Mouse (Mus musculus) CH12.LX (cell line): ENCODE data around the gene Wars. TPM values are rescaled to one million over a fixed set of nuclear protein-coding genes. Genes with fewer than 3 reads are reported as not detected.

Experiments used
- DNase-seq: peaks from one replicate; pipeline ENCODE4 v3.0.0-alpha.2; 2013; ENCODE audit errors: extremely low read depth
- H3K27ac ChIP-seq: 2 replicates; pipeline ENCODE4 v1.5.1; 2012; ENCODE audit warnings: low read depth, mild to moderate bottlenecking, control low read depth, moderate library complexity; ENCODE audit not compliant: insufficient read depth
- H3K27me3 ChIP-seq: replicated peaks from 2 replicates; pipeline ENCODE3; 2012; ENCODE audit warnings: inconsistent platforms
- H3K36me3 ChIP-seq, 2 experiments: replicated peaks in 1 of 2; 2 replicates each; pipeline versions ENCODE3 to v1.6.1; 2012; ENCODE audit warnings: inconsistent platforms in 1 of 2, low read length in 1 of 2, mild to moderate bottlenecking in 1 of 2, mixed read lengths in 1 of 2, moderate library complexity in 1 of 2; ENCODE audit not compliant: control insufficient read depth in 1 of 2, insufficient read depth in 1 of 2
- H3K4me1 ChIP-seq, 2 experiments: 2 replicates each; pipeline ENCODE4 v1.6.1; 2012; ENCODE audit warnings: inconsistent platforms in 1 of 2, moderate library complexity in 1 of 2; ENCODE audit not compliant: insufficient read depth in 2 of 2, control insufficient read depth in 1 of 2
- H3K4me2 ChIP-seq: 2 replicates; pipeline ENCODE4 v1.6.1; 2012; ENCODE audit warnings: low read depth, mild to moderate bottlenecking, control low read depth; ENCODE audit not compliant: poor library complexity, insufficient read depth, severe bottlenecking
- H3K4me3 ChIP-seq, 3 experiments: fragments of 150-350 bp in 1 of 3; sonication (generic) in 1 of 3; replicated peaks in 1 of 3; 2 replicates each; pipeline versions ENCODE3 to v1.5.1; 2011 to 2012; ENCODE audit warnings: low read depth in 2 of 3, low read length in 2 of 3, mild to moderate bottlenecking in 2 of 3, moderate library complexity in 2 of 3, control low read depth in 1 of 3, improper control_type of control experiment in 1 of 3, inconsistent platforms in 1 of 3, mixed read lengths in 1 of 3; ENCODE audit not compliant: poor library complexity in 1 of 3
- H3K79me2 ChIP-seq: replicated peaks from 2 replicates; pipeline ENCODE4 v1.6.1; 2012; ENCODE audit warnings: mild to moderate bottlenecking, moderate library complexity; ENCODE audit not compliant: control insufficient read depth, poor library complexity, insufficient read depth, severe bottlenecking; ENCODE audit errors: extremely low read depth
- H3K9ac ChIP-seq: 2 replicates; pipeline ENCODE4 v1.6.1; 2012; ENCODE audit warnings: low read depth, mild to moderate bottlenecking, control low read depth, moderate library complexity; ENCODE audit not compliant: insufficient read depth
- H3K9me3 ChIP-seq: replicated peaks from 2 replicates; pipeline ENCODE3; 2012; ENCODE audit warnings: low read length, inconsistent platforms, mixed read lengths
- CHD1 ChIP-seq: IDR thresholded peaks from 2 replicates; pipeline ENCODE4 v1.6.1; 2012; ENCODE audit warnings: low read depth, low read length, improper control_type of control experiment, inconsistent platforms
- ETS1 ChIP-seq: conservative IDR thresholded peaks from 2 replicates; pipeline ENCODE4 v1.6.1; 2012; ENCODE audit warnings: low read depth, mild to moderate bottlenecking, inconsistent platforms, low read length, improper control_type of control experiment, moderate library complexity
- KAT2A ChIP-seq: IDR thresholded peaks from 2 replicates; pipeline ENCODE4 v1.6.1; 2012; ENCODE audit warnings: low read length, improper control_type of control experiment, inconsistent platforms; ENCODE audit not compliant: insufficient replicate concordance
- MEF2A ChIP-seq: IDR thresholded peaks from 2 replicates; pipeline ENCODE4 v1.6.1; 2014; ENCODE audit warnings: low read depth, mild to moderate bottlenecking, inconsistent platforms, low read length, improper control_type of control experiment, borderline replicate concordance
- POLR2AphosphoS2 ChIP-seq: IDR thresholded peaks from 2 replicates; pipeline ENCODE4 v1.6.1; 2011; ENCODE audit warnings: low read depth, low read length, improper control_type of control experiment
- RAD21 ChIP-seq: IDR thresholded peaks from 2 replicates; pipeline ENCODE4 v1.6.1; 2011; ENCODE audit warnings: low read depth, mild to moderate bottlenecking, low read length, improper control_type of control experiment, moderate library complexity
- UBTF ChIP-seq: IDR thresholded peaks from 2 replicates; pipeline ENCODE4 v1.6.1; 2012; ENCODE audit warnings: low read depth, mild to moderate bottlenecking, inconsistent platforms, low read length, improper control_type of control experiment, moderate library complexity
- ZC3H11A ChIP-seq: IDR thresholded peaks from 2 replicates; pipeline ENCODE4 v1.6.1; 2012; ENCODE audit warnings: low read depth, mild to moderate bottlenecking, inconsistent platforms, low read length, improper control_type of control experiment
- dilution Hi-C: fragments of 300-500 bp; cut with MboI; formaldehyde crosslinking; loops from 2 replicates; pipeline ENCODE4 v1.14.3; 2020; ENCODE audit warnings: low sequenced_read_pairs; ENCODE audit not compliant: extremely low pct_unique_long_range_greater_than_20kb, extremely low pct_ligation_motif_present
- in situ Hi-C: fragments of 300-500 bp; cut with MboI; formaldehyde crosslinking; loops from 3 replicates; pipeline ENCODE4 v1.14.3; 2019; ENCODE audit warnings: low sequenced_read_pairs, low pct_ligation_motif_present, low pct_unique_long_range_greater_than_20kb, mixed read lengths
- polyA plus RNA-seq: library from polyadenylated mRNA; unstranded; fragments of >175 nt; gene quantifications from 2 replicates; pipeline ENCODE4 v1.2.1, GENCODE M21; 2012; ENCODE audit warnings: low read depth; ENCODE audit not compliant: insufficient read length
- total RNA-seq, 2 experiments: library from RNA; depleted of rRNA; stranded (reverse); fragments of 300-350 nt in 1 of 2; fragments of >200 nt in 1 of 2; gene quantifications; 2 replicates each; pipeline ENCODE4 v1.2.3; 2012 to 2014

Wars gene
- total and polyA plus RNA-seq, 3 experiments: 73.5 to 93.5 (median 88.0) TPM

- peaks cover 36 to 70% of the 10 kb centered on the region in 2 experiments for H3K36me3 ChIP-seq
- dilution Hi-C loops (no loop called here), in situ Hi-C loops (no loop called here)
- no peaks in the 10 kb centered on the region for H3K4me1 ChIP-seq
- TF ChIP-seq ETS1 (no peak), POLR2AphosphoS2 (no peak; the same call in 1 of the 2 replicates)
- H3K9me3 ChIP-seq: no peaks in the 10 kb centered on the region
- H3K79me2 ChIP-seq: no peaks in the 10 kb centered on the region
- no peak overlapping the region for H3K4me3 ChIP-seq
- DNase-seq: no peak
- no peaks in the 10 kb centered on the region for H3K27me3 ChIP-seq
- no peak overlapping the region for H3K9ac ChIP-seq
- H3K27ac ChIP-seq: no peak overlapping the region
- H3K4me2 ChIP-seq: no peak overlapping the region
Observed at GRCm38 (mm10) chr12:108857589-108858184, 36.3 kb downstream of the Wars start.

GRCm38 (mm10) chr12:108857109-108857508, 36.9 kb downstream of the Wars start:
- TF ChIP-seq CHD1 (no peak), KAT2A (no peak), POLR2AphosphoS2 (no peak), ZC3H11A (no peak), RAD21 (no peak)
- no peak overlapping the region for H3K9ac ChIP-seq
- H3K9me3 ChIP-seq: no peaks in the 10 kb centered on the region
- in situ Hi-C loops (no loop called here), dilution Hi-C loops (no loop called here)
- no peaks in the 10 kb centered on the region for H3K27me3 ChIP-seq
- no peaks in the 10 kb centered on the region for H3K79me2 ChIP-seq
- H3K4me1 ChIP-seq: no peaks in the 10 kb centered on the region
- DNase-seq: no peak
- H3K36me3 ChIP-seq: peaks cover 31 to 64% of the 10 kb centered on the region in 2 experiments
- H3K4me2 ChIP-seq: no peak overlapping the region
- no peak overlapping the region for H3K4me3 ChIP-seq
- H3K27ac ChIP-seq: no peak overlapping the region

GRCm38 (mm10) chr12:108856186-108856585, 37.8 kb downstream of the Wars start:
- Histone ChIP-seq H3K9me3 (no peaks in the 10 kb centered on the region), H3K27ac (no peak overlapping the region), H3K4me3 (no peak overlapping the region), H3K27me3 (no peaks in the 10 kb centered on the region), H3K79me2 (no peaks in the 10 kb centered on the region), H3K9ac (no peak overlapping the region), H3K36me3 (peaks cover 24 to 55% of the 10 kb centered on the region in 2 experiments), H3K4me1 (no peaks in the 10 kb centered on the region), H3K4me2 (no peak overlapping the region)
- in situ Hi-C loops (no loop called here), dilution Hi-C loops (no loop called here)
- TF ChIP-seq UBTF (no peak), MEF2A (no peak), CHD1 (no peak)
- no peak for DNase-seq
